Mouse (Mus musculus) gastrocnemius, adult 8-10 months (tissue): Measurements from ENCODE around the gene Bmp2k. TPM values are rescaled to one million over a fixed set of nuclear protein-coding genes. Genes with fewer than 3 reads are reported as not detected.

Source experiments
- DNase-seq, 2 experiments: peaks; one replicate each; pipeline ENCODE4 v3.0.0; 2022; ENCODE audit warnings: low spot score in 2 of 2
- total RNA-seq, 4 experiments: library from RNA; stranded (reverse); gene quantifications; 2 replicates each; pipeline ENCODE4 v1.2.4; 2022

Bmp2k gene
- 10 to 100 TPM; 11.8 to 14.4 (median 13.5) TPM for total RNA-seq

DNA sequence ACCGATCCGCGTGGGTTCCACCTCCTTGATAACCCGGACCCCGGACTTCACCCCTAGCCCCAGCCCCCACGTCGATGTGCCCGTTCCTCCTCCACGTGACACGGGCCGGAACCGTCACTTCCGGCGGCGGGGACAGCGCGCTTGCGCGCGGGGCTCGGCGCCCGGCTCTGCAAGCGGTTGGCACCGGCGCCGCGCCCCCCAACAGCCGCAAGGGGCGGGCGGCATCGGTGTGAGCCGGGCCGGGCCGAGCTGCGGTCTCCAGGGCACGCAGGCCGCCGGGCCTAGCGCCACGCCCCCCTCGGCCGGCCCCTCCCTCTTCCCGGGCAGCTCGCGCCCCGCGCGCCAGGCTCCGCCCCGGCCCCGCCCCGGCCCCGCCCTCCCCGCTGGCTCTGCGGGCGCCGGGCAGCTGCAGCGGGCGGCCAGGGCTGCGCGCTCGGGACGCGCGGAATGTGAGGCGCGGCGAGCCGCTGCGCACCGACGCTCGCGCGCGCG lies at the start of gene Bmp2k:
Gene Bmp2k (plus strand): TSS at position 380 of the 492 bp plus-strand sequence.
- peak; percentile 85 to 94 for DNase-seq

DNA sequence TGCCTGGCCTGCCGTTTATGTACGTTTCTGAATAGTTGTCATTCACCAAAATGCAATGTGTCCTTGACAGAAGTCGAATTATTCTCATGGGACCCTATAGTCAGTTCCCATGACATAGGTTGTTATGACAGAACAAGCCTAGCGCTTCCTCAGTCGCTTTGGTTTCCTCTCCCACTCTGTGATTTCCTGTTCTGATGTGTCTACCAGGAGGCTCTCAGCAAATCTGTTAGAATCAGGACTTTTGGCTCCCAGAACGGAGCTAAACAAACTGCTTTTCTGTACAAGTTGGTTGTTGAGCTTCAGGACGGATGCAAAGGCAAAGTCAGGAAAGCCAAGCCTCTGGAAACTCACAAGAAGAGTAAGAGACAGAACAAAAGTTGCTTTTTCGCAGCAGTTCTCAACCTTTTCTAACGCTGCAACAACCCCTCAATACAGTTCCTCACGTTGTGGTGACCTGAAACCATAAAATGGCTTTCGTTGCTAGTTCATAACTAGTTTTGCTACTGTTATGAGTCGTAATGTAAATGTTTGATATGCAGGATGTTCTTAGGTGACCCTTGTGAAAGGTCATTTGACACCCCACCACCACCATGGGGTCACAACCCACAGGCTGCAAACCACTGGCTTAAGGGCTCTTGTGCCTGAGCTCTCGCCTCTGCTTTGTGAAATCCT lies 48.5 kb upstream of the Bmp2k start:
- no peak for DNase-seq

DNA sequence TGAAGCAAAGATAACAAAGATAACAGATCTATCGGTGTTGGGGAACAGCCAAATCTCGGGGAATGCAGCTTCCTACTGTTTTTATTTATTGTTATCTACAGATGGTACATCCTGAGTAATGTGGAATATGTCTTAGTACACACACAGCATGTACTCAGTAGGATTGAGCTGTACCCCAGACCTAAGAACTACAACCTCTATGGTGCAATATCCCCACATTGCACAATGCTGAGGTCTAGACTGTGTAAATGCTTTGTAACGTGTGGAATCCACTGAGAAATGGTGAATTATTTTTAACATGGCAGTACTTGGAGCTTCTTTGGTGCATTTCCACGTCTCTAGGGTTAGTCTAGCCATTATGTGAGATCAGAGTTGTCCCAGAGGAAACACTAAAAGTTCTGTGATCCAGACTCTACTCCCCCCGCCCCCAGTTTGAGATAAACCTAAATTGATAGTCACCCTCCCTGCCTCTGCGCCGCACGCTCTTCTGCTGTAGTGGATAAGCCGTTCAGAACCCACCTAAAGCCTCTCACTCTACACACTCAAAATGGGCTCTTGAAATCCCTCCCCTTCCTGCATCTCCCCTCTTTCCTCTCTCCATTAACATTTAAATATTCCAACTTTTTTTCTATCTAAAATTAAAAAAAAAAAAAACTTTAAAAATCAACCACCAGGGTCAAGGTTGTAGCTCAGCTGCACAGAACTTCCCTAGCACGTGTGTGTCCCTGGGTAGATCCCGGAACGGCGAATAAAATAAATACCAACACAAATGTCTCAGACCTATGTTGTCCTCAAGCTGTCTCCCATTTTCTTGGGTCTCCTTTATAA lies 47.4 kb upstream of the Bmp2k start:
- no peak for DNase-seq

DNA sequence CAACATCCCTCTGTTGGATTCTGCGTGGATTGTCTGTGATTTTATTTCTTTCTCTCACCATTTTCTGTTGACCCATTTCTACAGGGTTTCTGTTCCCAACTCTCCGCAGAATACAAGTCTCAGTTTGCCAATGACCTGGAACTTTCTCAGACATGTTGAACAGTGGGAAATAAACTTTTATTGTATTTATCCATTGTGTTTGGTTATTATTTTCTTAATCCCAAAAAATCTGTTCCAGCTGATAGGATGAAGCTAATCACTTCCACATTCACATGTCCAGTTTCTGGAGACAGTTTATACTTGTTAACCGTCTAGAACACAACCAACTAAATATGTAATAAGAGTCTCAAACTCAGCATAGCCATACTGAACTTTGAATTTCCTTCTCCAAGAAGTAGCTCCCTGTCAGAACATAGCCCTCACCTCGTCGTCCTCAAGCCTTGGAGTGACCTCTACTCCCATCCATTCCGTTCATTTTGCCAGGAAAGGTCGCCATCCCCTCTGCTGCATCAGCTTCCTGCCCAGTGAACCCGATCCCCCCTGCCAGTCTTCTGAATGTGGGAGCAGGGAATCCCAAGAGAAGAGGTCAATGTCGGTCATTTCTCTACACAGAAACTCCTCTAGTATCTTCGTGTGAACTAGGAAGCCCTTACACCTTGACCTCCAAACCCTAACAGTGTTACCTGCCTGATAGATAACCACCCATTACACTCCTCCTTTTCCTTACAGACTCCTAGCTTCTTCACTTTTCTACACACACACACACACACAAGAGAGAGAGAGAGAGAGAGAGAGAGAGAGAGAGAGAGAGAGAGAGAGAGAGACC lies 46.6 kb upstream of the Bmp2k start:
- DNase-seq: no peak

DNA sequence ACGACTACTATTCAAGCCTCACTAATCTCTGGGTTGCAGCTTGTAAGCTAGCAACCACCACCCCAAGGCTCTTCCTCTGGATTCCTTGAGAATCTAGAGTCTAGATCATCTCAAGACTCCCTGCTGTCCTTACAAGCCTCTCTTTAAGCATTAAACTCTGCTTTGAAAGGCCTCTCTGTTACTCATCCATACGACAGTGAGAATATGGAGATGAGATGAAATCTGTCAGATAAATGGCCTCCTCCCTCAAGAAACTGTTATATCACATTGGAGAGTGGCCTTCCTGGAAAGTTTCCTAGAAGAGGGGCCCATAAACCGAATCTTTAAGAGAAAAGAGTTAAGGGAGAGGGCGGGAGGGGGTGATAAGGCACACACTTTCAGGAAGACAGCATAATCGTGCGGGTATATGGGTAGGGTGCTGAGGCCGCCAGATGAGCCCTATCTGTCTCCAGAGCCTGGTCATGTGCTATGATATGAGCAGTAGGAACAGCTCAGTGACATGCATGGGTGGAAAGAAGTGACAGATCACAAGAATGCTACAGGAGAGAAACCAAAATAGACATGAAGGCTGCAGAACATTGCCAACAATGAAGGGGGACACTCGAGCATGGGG lies 45.9 kb upstream of the Bmp2k start:
- no peak for DNase-seq

DNA sequence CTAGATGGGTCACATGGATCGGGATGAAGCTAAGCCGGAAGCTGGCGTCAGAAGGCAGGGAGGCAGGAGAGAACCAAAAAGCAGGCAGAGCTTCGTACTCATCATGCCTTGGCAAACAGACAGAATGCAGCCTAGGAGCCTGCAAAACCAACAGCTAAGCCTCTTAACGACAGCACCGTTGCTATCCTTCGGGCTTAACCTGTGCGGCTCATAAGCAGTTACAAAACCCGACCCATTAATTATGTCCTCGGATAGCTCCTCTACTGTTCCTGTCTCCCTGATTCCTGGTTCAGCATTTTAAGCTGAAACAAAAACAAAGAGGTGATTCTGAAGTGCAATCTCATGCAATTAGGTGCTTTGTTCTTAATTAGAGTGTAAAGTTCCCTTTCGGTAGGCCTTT lies 43.4 kb upstream of the Bmp2k start:
- no peak for DNase-seq

DNA sequence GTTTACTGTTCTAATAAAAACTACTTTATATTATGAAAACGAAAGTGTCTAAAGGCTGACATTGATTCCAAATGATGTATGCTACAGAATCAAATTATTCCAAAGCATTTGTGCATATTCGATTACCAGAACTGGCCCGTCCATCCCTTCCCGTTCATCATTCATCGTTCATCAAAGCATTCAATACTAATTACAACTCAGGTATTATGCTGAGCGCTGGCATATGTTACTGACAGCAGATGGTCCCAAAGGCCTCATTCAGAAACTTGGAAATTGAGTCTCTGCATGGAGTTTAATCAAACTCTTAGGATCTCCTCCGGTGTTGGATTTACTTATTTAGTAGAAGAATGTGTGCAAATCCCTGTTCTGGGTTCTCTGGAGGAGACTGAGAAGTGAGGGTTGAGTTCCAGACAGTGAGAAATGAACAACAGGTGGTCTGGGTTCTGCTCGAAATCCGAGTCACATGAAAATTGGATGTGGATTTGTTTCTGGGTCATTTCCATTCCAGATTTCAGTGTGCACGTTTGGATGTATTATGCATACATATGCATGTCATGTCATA lies 42.9 kb upstream of the Bmp2k start:
- no peak for DNase-seq

DNA sequence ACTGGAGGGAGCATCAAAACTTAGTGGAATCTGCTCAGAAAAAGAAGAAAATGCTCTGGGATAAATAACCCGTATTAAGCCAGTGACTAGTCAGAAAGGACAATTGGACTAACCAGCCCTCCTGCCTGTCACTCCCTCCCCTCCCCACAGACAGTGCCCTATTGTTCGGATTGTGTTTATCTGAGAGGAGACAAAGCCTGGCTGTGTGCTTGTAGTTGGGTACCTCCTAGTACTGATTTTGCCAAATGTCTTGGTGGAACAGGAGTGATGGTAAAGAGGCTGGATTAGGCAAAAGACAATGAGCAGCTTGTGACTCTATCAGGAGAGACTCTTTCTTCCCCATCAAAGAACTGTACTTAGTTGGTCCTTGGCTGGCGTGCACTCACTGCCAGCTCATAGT lies 40.6 kb upstream of the Bmp2k start:
- no peak for DNase-seq

DNA sequence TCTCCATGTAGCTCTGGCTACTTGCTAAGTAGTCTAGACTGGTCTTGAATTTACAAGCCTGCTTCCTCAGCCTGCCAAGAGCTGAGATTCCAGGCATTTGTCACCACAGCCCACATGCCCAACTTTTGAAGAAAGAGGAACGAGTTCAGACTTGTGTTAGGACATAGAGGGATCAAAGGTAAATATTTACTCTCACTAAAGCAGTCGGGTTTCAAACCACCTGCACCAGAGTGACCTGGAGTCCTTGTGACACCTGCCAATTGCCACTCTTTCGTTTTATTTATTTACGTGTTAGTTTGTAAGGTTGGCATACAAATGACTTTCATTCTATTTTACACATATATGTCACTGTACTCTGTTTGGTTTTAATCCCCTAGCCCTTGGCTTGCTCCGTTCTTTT lies 36.4 kb upstream of the Bmp2k start:
- DNase-seq: no peak

DNA sequence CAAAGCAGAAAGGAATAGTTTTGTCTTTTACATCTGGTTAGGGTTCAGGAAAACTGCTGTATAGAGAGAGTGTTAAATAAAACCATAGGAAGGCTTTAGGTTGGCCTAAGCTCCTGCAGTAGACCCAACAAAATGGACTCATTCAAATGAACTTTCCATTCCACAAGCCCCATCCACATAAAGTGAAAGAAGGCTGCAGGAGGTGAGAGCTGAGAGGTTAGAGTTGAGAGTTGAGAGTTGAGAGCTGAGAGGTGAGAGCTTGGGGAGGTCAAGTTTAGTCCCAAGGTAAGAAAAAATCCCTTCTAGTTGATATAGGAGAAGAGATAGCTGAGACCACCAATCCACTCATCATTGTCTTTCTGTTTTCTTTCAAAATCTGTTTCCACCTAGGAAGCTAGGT lies 35.6 kb upstream of the Bmp2k start:
- no peak for DNase-seq

DNA sequence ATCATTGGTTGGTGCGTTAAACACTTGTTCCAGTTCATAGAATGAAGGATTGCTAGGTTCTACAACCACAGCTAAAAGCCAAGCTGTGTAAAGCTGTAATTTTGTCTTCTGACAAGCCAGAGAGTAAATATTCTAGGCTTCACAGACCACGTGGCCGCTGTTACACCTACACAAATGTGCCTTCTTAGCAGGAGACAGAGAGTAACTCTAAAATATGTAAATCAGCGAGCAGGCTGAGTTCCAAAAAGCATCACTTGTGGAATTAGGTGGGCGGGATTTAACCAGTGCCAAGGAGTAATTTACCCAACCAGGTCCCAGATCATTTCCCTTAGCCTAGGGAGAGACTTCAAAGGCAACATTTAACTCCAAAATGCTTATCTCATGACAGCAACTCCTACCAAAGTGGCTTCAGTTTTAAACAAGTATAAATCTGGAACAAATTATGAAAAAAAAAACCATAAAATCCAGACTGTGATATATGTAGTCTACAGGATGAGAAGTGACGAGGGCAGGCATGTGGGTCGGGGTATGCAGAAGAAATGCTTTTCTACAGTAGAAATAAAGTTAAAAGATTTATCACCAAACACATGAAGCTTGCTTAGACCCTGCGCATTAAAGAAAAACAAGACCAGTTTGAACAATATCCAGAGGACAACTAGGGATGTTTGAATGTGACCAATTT lies 35.1 kb upstream of the Bmp2k start:
- DNase-seq: no peak

DNA sequence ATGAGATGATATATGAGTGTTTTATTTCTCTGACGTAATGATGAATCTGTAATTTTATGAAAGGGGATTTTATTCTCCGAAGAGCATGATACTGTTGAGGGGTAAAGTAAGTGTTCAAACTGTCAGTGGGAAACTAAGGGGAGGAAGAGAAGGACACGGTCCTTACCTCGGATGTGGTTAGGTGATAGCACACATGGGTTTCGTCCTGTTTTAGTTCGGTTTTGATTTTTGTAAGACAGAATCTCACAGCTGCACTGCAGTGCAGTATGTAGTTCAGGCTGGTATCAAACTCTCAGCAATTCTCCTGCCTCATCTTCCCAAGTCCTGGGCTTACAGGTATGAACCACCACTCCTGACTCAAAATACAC lies 34.6 kb upstream of the Bmp2k start:
- no peak for DNase-seq

DNA sequence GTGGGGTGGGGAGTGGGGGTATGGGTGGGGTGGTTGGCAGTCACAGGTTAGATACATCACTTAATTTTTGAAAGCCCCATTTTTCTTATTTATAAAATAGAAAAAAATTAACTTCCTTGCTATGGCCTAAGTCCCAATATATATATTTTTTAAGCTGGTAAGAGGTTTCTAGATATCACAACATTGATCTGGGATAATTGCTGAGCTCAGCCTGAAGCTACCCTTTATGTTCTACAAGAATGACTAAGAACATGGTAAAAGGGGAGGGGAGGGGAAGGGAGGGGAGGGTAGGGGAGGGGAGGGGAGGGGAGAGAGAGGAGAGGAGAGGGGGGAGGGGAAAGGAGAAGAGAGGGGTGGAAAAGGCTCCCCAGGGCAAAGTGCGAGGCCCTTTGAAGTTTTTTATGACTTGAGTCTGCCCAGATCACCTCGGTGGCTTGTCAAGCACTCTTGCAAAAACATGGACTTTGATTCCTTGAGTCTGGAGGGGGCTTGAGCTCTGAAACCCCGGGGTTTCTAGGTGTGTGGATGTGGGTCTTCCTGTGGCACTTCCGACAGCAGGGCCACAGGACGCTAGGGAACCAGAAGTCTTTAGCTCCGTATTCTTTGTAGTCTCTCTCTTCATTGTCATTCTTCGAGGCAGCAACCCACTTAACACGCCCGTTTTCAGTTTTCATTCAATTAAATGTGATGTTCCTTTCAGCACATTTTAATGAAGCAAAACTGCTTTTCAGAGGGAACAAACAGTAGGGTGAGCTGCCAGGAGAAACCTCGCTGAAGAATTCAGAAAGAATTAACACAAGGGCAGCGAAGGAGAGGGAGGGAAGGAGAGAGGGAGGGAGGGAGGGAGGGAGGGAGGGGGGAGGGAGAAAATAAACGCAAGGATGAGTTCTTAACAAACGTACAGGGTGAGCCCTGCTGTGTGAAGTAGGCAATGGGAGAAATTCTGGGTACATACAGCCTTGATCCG lies 33.1 kb upstream of the Bmp2k start:
- DNase-seq: no peak

DNA sequence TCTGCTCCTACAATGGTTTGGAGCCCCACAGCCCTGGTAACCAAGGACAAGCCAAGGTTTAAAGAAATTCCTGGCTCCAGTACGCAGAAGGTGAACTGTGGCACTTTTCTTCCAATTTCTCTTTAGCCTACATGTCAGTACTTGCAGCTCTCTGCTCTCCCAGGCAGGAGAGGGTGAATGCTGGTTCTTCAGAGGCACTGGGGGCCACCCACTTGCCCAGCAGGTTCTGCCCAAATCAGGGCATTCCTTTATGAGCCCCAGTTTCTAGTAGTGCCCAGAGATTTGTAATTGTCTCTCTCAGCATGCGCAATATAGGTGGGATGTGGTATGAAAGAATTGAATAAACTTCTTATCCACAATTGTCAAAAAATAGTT lies 32.5 kb upstream of the Bmp2k start:
- no peak for DNase-seq

DNA sequence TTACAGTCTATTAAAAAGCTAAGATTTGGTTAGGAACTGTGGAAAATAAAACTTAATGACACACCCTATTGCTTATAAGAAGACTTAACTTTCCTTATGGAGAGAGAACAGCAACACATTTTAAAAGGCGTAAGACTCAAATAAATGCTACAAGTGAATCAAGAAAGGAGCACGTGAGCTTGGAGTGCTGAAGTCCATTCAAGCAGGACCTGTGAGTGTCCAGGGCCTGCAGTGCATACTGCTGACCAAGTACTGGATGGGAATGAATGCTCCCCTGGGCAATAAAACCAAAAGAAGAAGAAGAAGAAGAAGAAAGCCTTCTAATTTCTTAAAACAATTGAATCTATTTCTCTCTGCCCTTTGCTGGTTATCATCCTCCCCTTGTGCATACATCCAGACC lies 32.0 kb upstream of the Bmp2k start:
- no peak for DNase-seq

DNA sequence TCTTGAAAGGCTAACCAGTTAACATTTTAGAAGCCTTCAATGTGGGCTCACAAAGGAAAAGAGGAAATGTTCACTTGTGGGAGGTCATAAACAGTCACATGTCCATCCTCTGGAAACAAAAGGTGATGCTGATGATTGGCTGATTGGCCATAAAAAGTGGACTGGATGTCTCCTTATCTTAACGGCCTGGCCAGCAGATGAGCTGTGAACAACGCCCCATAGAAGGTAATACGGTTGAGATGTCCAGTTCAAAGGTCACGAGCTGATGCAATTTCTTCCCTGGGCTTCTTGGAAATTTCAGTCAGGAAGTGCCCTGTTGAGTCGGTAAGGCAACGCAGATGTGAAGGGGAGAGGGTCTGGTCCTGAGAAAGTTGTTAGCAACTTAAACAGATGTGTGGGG lies 28.9 kb upstream of the Bmp2k start:
- DNase-seq: no peak

DNA sequence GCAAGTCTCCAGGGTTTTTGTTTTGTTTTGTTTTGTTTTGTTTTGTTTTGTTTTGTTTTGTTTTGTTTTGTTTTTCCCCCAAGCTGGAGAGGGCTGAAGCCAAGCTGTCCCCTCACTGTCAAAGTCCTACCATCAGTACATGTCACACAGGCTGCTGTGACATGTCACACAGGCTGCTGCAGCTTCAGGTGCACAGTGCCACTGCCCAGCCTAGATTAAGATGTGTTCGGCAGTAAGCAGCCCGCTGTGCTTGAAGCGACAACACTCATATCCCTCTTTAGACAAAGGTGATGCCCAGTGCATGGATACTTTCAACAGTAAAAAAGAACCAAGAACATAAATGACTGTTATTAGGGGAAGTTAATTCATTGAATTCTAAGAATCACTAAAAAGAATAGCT lies 28.5 kb upstream of the Bmp2k start:
- no peak for DNase-seq

DNA sequence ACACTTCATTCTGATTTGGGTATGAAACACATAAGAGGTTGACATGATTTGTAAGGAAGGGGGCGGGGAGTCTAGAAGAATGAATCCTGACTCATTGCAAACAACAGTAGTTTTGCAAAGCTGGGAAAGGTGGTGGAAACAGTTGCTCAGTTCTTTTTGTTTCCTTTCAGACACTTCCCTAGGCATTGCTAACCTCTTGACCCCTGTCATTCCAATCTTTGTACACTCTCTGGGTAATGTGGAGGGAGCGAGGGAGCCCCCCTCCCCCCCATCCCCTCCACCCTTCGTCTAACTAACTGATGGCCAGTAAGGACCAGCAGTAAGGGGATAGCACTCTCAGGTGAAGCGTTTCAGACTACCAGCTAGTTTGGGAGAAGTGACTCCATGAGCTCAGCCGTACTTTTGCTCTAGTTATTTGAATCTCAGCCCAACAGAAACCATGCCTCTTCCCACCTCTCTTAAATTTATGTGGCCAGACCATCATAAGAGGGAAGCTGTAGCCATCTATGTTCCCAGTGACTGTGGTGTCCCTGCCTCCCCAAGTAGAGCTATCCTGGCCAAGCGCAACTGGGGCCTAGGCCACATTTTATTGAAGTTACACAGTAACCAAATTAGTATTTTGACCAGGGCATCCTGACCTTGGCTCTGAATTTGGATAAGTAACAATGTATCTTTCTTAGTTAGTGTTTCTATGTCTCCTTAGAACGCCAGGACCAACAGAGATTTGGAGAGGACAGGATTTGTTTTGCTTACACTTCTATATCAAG lies 27.6 kb upstream of the Bmp2k start:
- DNase-seq: no peak

DNA sequence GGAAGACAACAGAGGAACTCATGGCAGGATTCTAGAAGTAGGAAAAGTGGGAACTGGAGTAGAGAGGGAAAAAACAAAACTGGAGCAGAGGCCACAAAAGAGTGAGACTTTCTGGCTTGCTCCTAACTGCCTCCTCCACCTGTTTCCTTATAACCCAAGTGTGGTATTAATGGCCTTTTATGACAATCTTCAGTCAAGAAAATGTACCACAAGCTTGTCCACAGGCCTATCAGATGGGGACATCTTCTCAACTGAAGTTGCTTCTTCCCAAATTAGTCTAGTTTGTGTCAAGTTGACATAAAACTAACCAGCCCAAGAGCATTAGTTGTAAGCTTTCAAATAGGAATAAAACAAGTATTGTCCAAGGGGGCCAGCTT lies 27.0 kb upstream of the Bmp2k start:
- no peak for DNase-seq
